Mouse (Mus musculus) hindbrain, embryonic 13.5 days (tissue): ENCODE results near the gene Jade3. TPM values are rescaled to one million over a fixed set of nuclear protein-coding genes. Genes with fewer than 3 reads are reported as not detected.

Experiments used
- ATAC-seq: fragments of 200-750 bp; cut with Nextera tagmentation; 2 replicates; pipeline ENCODE4 v1.8.0; 2017; ENCODE audit warnings: moderate TSS enrichment; ENCODE audit not compliant: low FRiP score
- H3K27ac ChIP-seq: fragments of 300-500 bp; sonication (generic); 2 replicates; pipeline ENCODE4 v1.5.1; 2015; ENCODE audit warnings: inconsistent platforms, mild to moderate bottlenecking, moderate library complexity
- H3K27me3 ChIP-seq: fragments of 300-500 bp; sonication (generic); 2 replicates; pipeline ENCODE4 v1.6.1; 2015; ENCODE audit warnings: mild to moderate bottlenecking, inconsistent platforms
- H3K36me3 ChIP-seq: fragments of 300-500 bp; sonication (generic); 2 replicates; pipeline ENCODE4 v1.6.1; 2015; ENCODE audit warnings: mild to moderate bottlenecking, inconsistent platforms
- H3K4me1 ChIP-seq: fragments of 300-500 bp; sonication (generic); replicated peaks from 2 replicates; pipeline ENCODE4 v1.6.1; 2015; ENCODE audit warnings: inconsistent platforms
- H3K4me2 ChIP-seq: fragments of 300-500 bp; sonication (generic); 2 replicates; pipeline ENCODE4 v1.6.1; 2015; ENCODE audit warnings: inconsistent platforms, mild to moderate bottlenecking, moderate library complexity
- H3K4me3 ChIP-seq: fragments of 300-500 bp; sonication (generic); 2 replicates; pipeline ENCODE4 v1.5.1; 2015; ENCODE audit warnings: mild to moderate bottlenecking, inconsistent platforms
- H3K9ac ChIP-seq: fragments of 300-500 bp; sonication (generic); 2 replicates; pipeline ENCODE4 v1.6.1; 2015; ENCODE audit warnings: mild to moderate bottlenecking, inconsistent platforms
- H3K9me3 ChIP-seq: fragments of 300-500 bp; sonication (generic); 2 replicates; pipeline ENCODE4 v1.6.1; 2016; ENCODE audit warnings: inconsistent platforms
- WGBS: fragments of 180-500 bp; shearing (Covaris S2); methylation state at CpG from one replicate; pipeline ENCODE4 v1.1.7; 2015; 5-methylcytosine and 5-hydroxymethylcytosine counted together
- polyA plus RNA-seq: library from polyadenylated mRNA; unstranded; fragments of >200 nt; fragmentation: Nextera tagmentation; extraction: Ambion mirVana; gene quantifications from 2 replicates; pipeline ENCODE4 v1.2.1, GENCODE M21; 2015

The Jade3 gene
- polyA plus RNA-seq, 1 experiment from 2014 or later, result 6.5 TPM

GRCm38 (mm10) chrX:20418461-20418860 is 7.0 kb upstream of the Jade3 start:
- H3K9me3 ChIP-seq, result no peaks in the 10 kb centered on the region
- no peak overlapping the region for H3K9ac ChIP-seq
- H3K27me3 ChIP-seq, result no peaks in the 10 kb centered on the region
- no peak overlapping the region for H3K4me3 ChIP-seq
- H3K36me3 ChIP-seq, result no peaks in the 10 kb centered on the region
- no peak overlapping the region for H3K27ac ChIP-seq
- no peak for ATAC-seq
- H3K4me1 ChIP-seq, result no peaks in the 10 kb centered on the region
- no peak overlapping the region for H3K4me2 ChIP-seq
- 95% methylated on average over 2 of the region's 2 CpGs for WGBS

- WGBS, result 87% methylated on average over 4 of the region's 4 CpGs
- no peak for ATAC-seq
- H3K4me2 ChIP-seq, result no peak overlapping the region
- no peaks in the 10 kb centered on the region for H3K9me3 ChIP-seq
- H3K9ac ChIP-seq, result no peak overlapping the region
- no peaks in the 10 kb centered on the region for H3K4me1 ChIP-seq
- H3K36me3 ChIP-seq, result no peaks in the 10 kb centered on the region
- no peak overlapping the region for H3K27ac ChIP-seq
- H3K27me3 ChIP-seq, result no peaks in the 10 kb centered on the region
- H3K4me3 ChIP-seq, result no peak overlapping the region
These were observed 6.0 kb upstream of the Jade3 start for GRCm38 (mm10) chrX:20419536-20419935.

- Histone ChIP-seq H3K9ac (peak overlapping the region; percentile 74), H3K4me2 (peak overlapping the region; percentile 62), H3K27ac (peak overlapping the region; percentile 91), H3K4me1 (peaks cover 7% of the 10 kb centered on the region), H3K36me3 (peaks cover 3% of the 10 kb centered on the region), H3K27me3 (no peaks in the 10 kb centered on the region), H3K9me3 (no peaks in the 10 kb centered on the region), H3K4me3 (peak overlapping the region; percentile 65)
- ATAC-seq, result no peak; the same call in none of the 2 replicates
- 25% methylated on average over 36 of the region's 51 CpGs for WGBS
These were observed 456 bp downstream of the Jade3 start for GRCm38 (mm10) chrX:20425839-20426449.

GRCm38 (mm10) chrX:20483213-20483612 is 57.7 kb downstream of the Jade3 start:
- Histone ChIP-seq H3K4me1 (no peaks in the 10 kb centered on the region), H3K9me3 (no peaks in the 10 kb centered on the region), H3K36me3 (no peaks in the 10 kb centered on the region), H3K4me2 (no peak overlapping the region), H3K9ac (no peak overlapping the region), H3K4me3 (no peak overlapping the region), H3K27me3 (no peaks in the 10 kb centered on the region), H3K27ac (no peak overlapping the region)
- no peak for ATAC-seq
- WGBS, result 82% methylated on average over 2 of the region's 2 CpGs

- Histone ChIP-seq H3K4me1 (no peaks in the 10 kb centered on the region), H3K27ac (no peak overlapping the region), H3K9ac (no peak overlapping the region), H3K27me3 (no peaks in the 10 kb centered on the region), H3K4me2 (no peak overlapping the region), H3K9me3 (no peaks in the 10 kb centered on the region), H3K4me3 (no peak overlapping the region), H3K36me3 (peaks cover 16% of the 10 kb centered on the region)
- 87% methylated on average over 3 of the region's 3 CpGs for WGBS
- no peak for ATAC-seq
These were observed 72.2 kb downstream of the Jade3 start for GRCm38 (mm10) chrX:20497682-20498081.

- no peaks in the 10 kb centered on the region for H3K9me3 ChIP-seq
- peaks cover 13% of the 10 kb centered on the region for H3K36me3 ChIP-seq
- no peaks in the 10 kb centered on the region for H3K4me1 ChIP-seq
- no peak overlapping the region for H3K9ac ChIP-seq
- ATAC-seq, result no peak
- no peaks in the 10 kb centered on the region for H3K27me3 ChIP-seq
- H3K27ac ChIP-seq, result no peak overlapping the region
- no peak overlapping the region for H3K4me3 ChIP-seq
- H3K4me2 ChIP-seq, result no peak overlapping the region
- WGBS, result 81% methylated on average over 7 of the region's 7 CpGs
These were observed 94.9 kb downstream of the Jade3 start for GRCm38 (mm10) chrX:20520290-20520939.

GRCm38 (mm10) chrX:20521578-20521977 is 96.1 kb downstream of the Jade3 start:
- peaks cover 10% of the 10 kb centered on the region; the same call in 1 of the 2 replicates for H3K36me3 ChIP-seq
- no peak overlapping the region for H3K4me3 ChIP-seq
- H3K4me1 ChIP-seq, result no peaks in the 10 kb centered on the region
- H3K27me3 ChIP-seq, result no peaks in the 10 kb centered on the region
- no peak overlapping the region for H3K4me2 ChIP-seq
- no peak overlapping the region for H3K9ac ChIP-seq
- no peak overlapping the region for H3K27ac ChIP-seq
- no peak for ATAC-seq
- H3K9me3 ChIP-seq, result no peaks in the 10 kb centered on the region

GRCm38 (mm10) chrX:20532621-20533020 is 107.1 kb downstream of the Jade3 start:
- H3K27me3 ChIP-seq, result no peaks in the 10 kb centered on the region
- H3K9ac ChIP-seq, result no peak overlapping the region
- no peaks in the 10 kb centered on the region for H3K4me1 ChIP-seq
- no peaks in the 10 kb centered on the region for H3K9me3 ChIP-seq
- no peak overlapping the region for H3K27ac ChIP-seq
- no peak overlapping the region for H3K4me2 ChIP-seq
- 58% methylated on average over 1 of the region's 1 CpGs for WGBS
- no peak for ATAC-seq
- H3K36me3 ChIP-seq, result no peaks in the 10 kb centered on the region
- no peak overlapping the region for H3K4me3 ChIP-seq

GRCm38 (mm10) chrX:20543867-20544266 is 118.4 kb downstream of the Jade3 start:
- H3K36me3 ChIP-seq, result no peaks in the 10 kb centered on the region
- ATAC-seq, result no peak
- no peaks in the 10 kb centered on the region for H3K4me1 ChIP-seq
- no peak overlapping the region for H3K4me2 ChIP-seq
- no peak overlapping the region for H3K27ac ChIP-seq
- H3K9ac ChIP-seq, result no peak overlapping the region
- no peaks in the 10 kb centered on the region for H3K27me3 ChIP-seq
- WGBS, result 91% methylated on average over 3 of the region's 3 CpGs
- no peak overlapping the region for H3K4me3 ChIP-seq
- H3K9me3 ChIP-seq, result no peaks in the 10 kb centered on the region

GRCm38 (mm10) chrX:20547609-20548008 is 122.1 kb downstream of the Jade3 start:
- no peak overlapping the region for H3K27ac ChIP-seq
- no peaks in the 10 kb centered on the region for H3K36me3 ChIP-seq
- peak overlapping the region; percentile 39 for H3K4me3 ChIP-seq
- no peaks in the 10 kb centered on the region for H3K9me3 ChIP-seq
- peak overlapping the region; percentile 60; the same call in 1 of the 2 replicates for H3K9ac ChIP-seq
- peak overlapping the region; percentile 59 for H3K4me2 ChIP-seq
- H3K27me3 ChIP-seq, result no peaks in the 10 kb centered on the region
- ATAC-seq, result no peak
- no peaks in the 10 kb centered on the region for H3K4me1 ChIP-seq
- 53% methylated on average over 5 of the region's 5 CpGs for WGBS

- peak overlapping the region; percentile 59 for H3K4me2 ChIP-seq
- no peaks in the 10 kb centered on the region for H3K27me3 ChIP-seq
- no peak overlapping the region for H3K27ac ChIP-seq
- H3K9ac ChIP-seq, result peak overlapping the region; percentile 60
- no peaks in the 10 kb centered on the region for H3K9me3 ChIP-seq
- peak overlapping the region; percentile 39 for H3K4me3 ChIP-seq
- no peaks in the 10 kb centered on the region for H3K4me1 ChIP-seq
- peak; percentile 28; the same call in 1 of the 2 replicates for ATAC-seq
- WGBS, result 21% methylated on average over 24 of the region's 24 CpGs
- no peaks in the 10 kb centered on the region for H3K36me3 ChIP-seq
These were observed 122.8 kb downstream of the Jade3 start for GRCm38 (mm10) chrX:20548011-20548879.

GRCm38 (mm10) chrX:20548880-20549440 is 123.5 kb downstream of the Jade3 start:
- H3K27me3 ChIP-seq, result no peaks in the 10 kb centered on the region
- no peaks in the 10 kb centered on the region for H3K36me3 ChIP-seq
- 0 out of 2 replicates have a peak overlapping the region, but pooled peaks have one; percentile 39 for H3K4me3 ChIP-seq
- H3K9me3 ChIP-seq, result no peaks in the 10 kb centered on the region
- ATAC-seq, result no peak
- peak overlapping the region; percentile 59 for H3K4me2 ChIP-seq
- no peaks in the 10 kb centered on the region for H3K4me1 ChIP-seq
- H3K9ac ChIP-seq, result no peak overlapping the region
- 50% methylated on average over 1 of the region's 1 CpGs for WGBS
- H3K27ac ChIP-seq, result no peak overlapping the region
